Mouse (Mus musculus): Measurements from ENCODE around the gene Fignl2.

Fignl2 gene

GRCm38 (mm10) chr15:101066920-101067696 is 11.3 kb downstream of the Fignl2 start:
- no peak for DNase-seq (ENCODE audit: low spot score)

GRCm38 (mm10) chr15:101066364-101066847 is 12.0 kb downstream of the Fignl2 start:
- no peak for DNase-seq (ENCODE audit: low spot score)

GRCm38 (mm10) chr15:101065069-101065468 is 13.3 kb downstream of the Fignl2 start:
- DNase-seq (ENCODE audit: low spot score), result no peak

- DNase-seq (ENCODE audit: low spot score), result no peak
Measured at GRCm38 (mm10) chr15:101060280-101060852, 18.0 kb downstream of the Fignl2 start.

- DNase-seq (ENCODE audit: low spot score), result no peak
Measured at GRCm38 (mm10) chr15:101059570-101060279, 18.6 kb downstream of the Fignl2 start.

GRCm38 (mm10) chr15:101056225-101056624 is 22.1 kb downstream of the Fignl2 start:
- no peak for DNase-seq (ENCODE audit: low spot score)

GRCm38 (mm10) chr15:101054541-101054940 is 23.8 kb downstream of the Fignl2 start:
- no peak for DNase-seq (ENCODE audit: low spot score)

GRCm38 (mm10) chr15:101053832-101054459 is 24.4 kb downstream of the Fignl2 start:
- no peak for DNase-seq (ENCODE audit: low spot score)

GRCm38 (mm10) chr15:101052560-101053501 is 25.5 kb downstream of the Fignl2 start:
- DNase-seq (ENCODE audit: low spot score), result no peak

GRCm38 (mm10) chr15:101051869-101052268 is 26.5 kb downstream of the Fignl2 start:
- DNase-seq (ENCODE audit: low spot score), result no peak

- no peak for DNase-seq (ENCODE audit: low spot score)
Measured at GRCm38 (mm10) chr15:101048338-101048896, 29.9 kb downstream of the Fignl2 start.

GRCm38 (mm10) chr15:101047194-101047555 is 31.2 kb downstream of the Fignl2 start, which contains the start of gene Gm47841:
Gm47841 (minus strand) TSS chr15:101047397.
- DNase-seq (ENCODE audit: low spot score), result no peak

GRCm38 (mm10) chr15:101046527-101047193 is 31.7 kb downstream of the Fignl2 start:
- DNase-seq (ENCODE audit: low spot score), result no peak

- no peak for DNase-seq (ENCODE audit: low spot score)
Measured at GRCm38 (mm10) chr15:101046039-101046526, 32.3 kb downstream of the Fignl2 start.

- DNase-seq (ENCODE audit: low spot score), result no peak
Measured at GRCm38 (mm10) chr15:101044531-101044930, 33.8 kb downstream of the Fignl2 start.

GRCm38 (mm10) chr15:101042613-101043012 is 35.8 kb downstream of the Fignl2 start:
- DNase-seq (ENCODE audit: low spot score), result peak; percentile 43

- no peak for DNase-seq (ENCODE audit: low spot score)
Measured at GRCm38 (mm10) chr15:101041966-101042365, 36.4 kb downstream of the Fignl2 start.

- DNase-seq (ENCODE audit: low spot score), result no peak
Measured at GRCm38 (mm10) chr15:101039651-101040050, 38.7 kb downstream of the Fignl2 start.

- no peak for DNase-seq (ENCODE audit: low spot score)
Measured at GRCm38 (mm10) chr15:101028960-101029359, 49.4 kb downstream of the Fignl2 start.

- no peak for DNase-seq (ENCODE audit: low spot score)
Measured at GRCm38 (mm10) chr15:101011352-101011751, 67.0 kb downstream of the Fignl2 start.
